Mouse (Mus musculus) kidney, adult 2 months (tissue): Measurements from ENCODE around the gene Tcf12. TPM values are rescaled to one million over a fixed set of nuclear protein-coding genes. Genes with fewer than 3 reads are reported as not detected.

ENCODE experiments used
- DNase-seq: peaks from one replicate; pipeline ENCODE4 v3.0.0; 2021
- H3K27ac ChIP-seq: fragments of 200-500 bp; 2 replicates; pipeline ENCODE4 v1.5.1; 2012; ENCODE audit warnings: low read depth, low read length, control low read depth, inconsistent platforms; ENCODE audit not compliant: insufficient read depth
- H3K27me3 ChIP-seq: fragments of 200-500 bp; replicated peaks from 2 replicates; pipeline ENCODE4 v1.6.1; 2012; ENCODE audit warnings: mild to moderate bottlenecking, moderate library complexity, low read length, inconsistent platforms; ENCODE audit not compliant: control insufficient read depth, insufficient read depth
- H3K36me3 ChIP-seq: fragments of 200-500 bp; 2 replicates; pipeline ENCODE4 v1.6.1; 2012; ENCODE audit warnings: mild to moderate bottlenecking, moderate library complexity, low read length, inconsistent platforms; ENCODE audit not compliant: control insufficient read depth, insufficient read depth
- H3K4me1 ChIP-seq: fragments of 200-500 bp; 2 replicates; pipeline ENCODE4 v1.6.1; 2011; ENCODE audit warnings: low read length; ENCODE audit not compliant: control insufficient read depth, insufficient read depth
- H3K4me3 ChIP-seq: fragments of 200-500 bp; 2 replicates; pipeline ENCODE4 v1.5.1; 2011; ENCODE audit warnings: mild to moderate bottlenecking, low read depth, low read length, control low read depth; ENCODE audit not compliant: insufficient read depth
- CTCF ChIP-seq: fragments of 200-500 bp; conservative IDR thresholded peaks from 2 replicates; pipeline ENCODE4 v1.5.1; 2011; ENCODE audit warnings: low read depth, mild to moderate bottlenecking, control low read depth, low read length, moderate library complexity, mixed read lengths; ENCODE audit not compliant: insufficient read depth, insufficient read length
- POLR2A ChIP-seq: fragments of 200-500 bp; IDR thresholded peaks from one replicate; pipeline ENCODE4 v1.6.1; 2011; ENCODE audit warnings: low read depth, low read length, control low read depth
- WGBS: fragments of 180-500 bp; shearing (Covaris S2); methylation state at CpG from one replicate; pipeline ENCODE4 v1.1.7; 2018; 5-methylcytosine and 5-hydroxymethylcytosine counted together
- polyA plus RNA-seq: library from polyadenylated mRNA; depleted of rRNA; stranded (reverse); fragments of >200 nt; gene quantifications from 2 replicates; pipeline ENCODE4 v1.2.3, GENCODE M21; 2012

Tcf12 gene
- polyA plus RNA-seq, 1 experiment, result 50.0 TPM

GRCm38 (mm10) chr9:72110627-72111003, 1.1 kb downstream of the Tcf12 start:
- no peaks in the 10 kb centered on the region for H3K27me3 ChIP-seq
- no peaks in the 10 kb centered on the region for H3K36me3 ChIP-seq
- DNase-seq, result peak; percentile 58
- H3K27ac ChIP-seq, result peak overlapping the region; percentile 88; the same call in 1 of the 2 replicates
- TF ChIP-seq CTCF (no peak), POLR2A (no peak)
- WGBS, result under 1% methylated on average over 17 of the region's 23 CpGs
- peak overlapping the region; percentile 78 for H3K4me3 ChIP-seq
- no peaks in the 10 kb centered on the region for H3K4me1 ChIP-seq

GRCm38 (mm10) chr9:72103471-72103870, 8.2 kb downstream of the Tcf12 start:
- no peaks in the 10 kb centered on the region for H3K36me3 ChIP-seq
- H3K4me3 ChIP-seq, result no peak overlapping the region
- H3K27me3 ChIP-seq, result no peaks in the 10 kb centered on the region
- no peak overlapping the region for H3K27ac ChIP-seq
- TF ChIP-seq POLR2A, result no peak
- no peak for DNase-seq
- 100% methylated on average over 1 of the region's 1 CpGs for WGBS
- H3K4me1 ChIP-seq, result no peaks in the 10 kb centered on the region

- Histone ChIP-seq H3K27me3 (no peaks in the 10 kb centered on the region), H3K4me1 (no peaks in the 10 kb centered on the region), H3K36me3 (no peaks in the 10 kb centered on the region), H3K27ac (no peak overlapping the region), H3K4me3 (no peak overlapping the region)
- DNase-seq, result no peak
- 68% methylated on average over 7 of the region's 7 CpGs for WGBS
- TF ChIP-seq CTCF (no peak), POLR2A (no peak)
Measured at GRCm38 (mm10) chr9:72099945-72100685, 11.6 kb downstream of the Tcf12 start.

GRCm38 (mm10) chr9:72098056-72098455, 13.6 kb downstream of the Tcf12 start:
- no peaks in the 10 kb centered on the region for H3K36me3 ChIP-seq
- no peak for DNase-seq
- no peak overlapping the region for H3K4me3 ChIP-seq
- no peak for TF ChIP-seq CTCF
- TF ChIP-seq POLR2A, result no peak
- 82% methylated on average over 2 of the region's 2 CpGs for WGBS
- no peaks in the 10 kb centered on the region for H3K27me3 ChIP-seq
- H3K27ac ChIP-seq, result no peak overlapping the region
- H3K4me1 ChIP-seq, result peaks cover 2% of the 10 kb centered on the region; the same call in 1 of the 2 replicates

GRCm38 (mm10) chr9:72097083-72097482, 14.6 kb downstream of the Tcf12 start:
- no peak for TF ChIP-seq CTCF
- TF ChIP-seq POLR2A, result no peak
- H3K4me3 ChIP-seq, result no peak overlapping the region
- DNase-seq, result no peak

GRCm38 (mm10) chr9:72094675-72095074, 17.0 kb downstream of the Tcf12 start:
- peaks cover 6% of the 10 kb centered on the region for H3K4me1 ChIP-seq
- H3K36me3 ChIP-seq, result no peaks in the 10 kb centered on the region
- WGBS, result 83% methylated on average over 5 of the region's 5 CpGs
- no peak overlapping the region for H3K27ac ChIP-seq
- no peak overlapping the region for H3K4me3 ChIP-seq
- H3K27me3 ChIP-seq, result no peaks in the 10 kb centered on the region
- no peak for DNase-seq
- TF ChIP-seq CTCF (no peak; the same call in 1 of the 2 replicates), POLR2A (no peak)

More at GRCm38 (mm10) chr9:72097083-72097482, 14.6 kb downstream of the Tcf12 start:
- WGBS, result 73% methylated on average over 2 of the region's 2 CpGs
- H3K36me3 ChIP-seq, result no peaks in the 10 kb centered on the region
- H3K4me1 ChIP-seq, result peaks cover 4% of the 10 kb centered on the region
- no peaks in the 10 kb centered on the region for H3K27me3 ChIP-seq
- no peak overlapping the region for H3K27ac ChIP-seq

GRCm38 (mm10) chr9:72092191-72092590, 19.5 kb downstream of the Tcf12 start:
- DNase-seq, result peak; percentile 28
- H3K4me1 ChIP-seq, result peaks cover 6% of the 10 kb centered on the region
- H3K27ac ChIP-seq, result no peak overlapping the region
- H3K36me3 ChIP-seq, result no peaks in the 10 kb centered on the region
- H3K4me3 ChIP-seq, result no peak overlapping the region
- TF ChIP-seq POLR2A, result no peak
- no peak for TF ChIP-seq CTCF
- 44% methylated on average over 1 of the region's 1 CpGs for WGBS
- H3K27me3 ChIP-seq, result no peaks in the 10 kb centered on the region
